Mouse (Mus musculus): ENCODE measurements around the gene Zfp292. TPM values are rescaled to one million over a fixed set of nuclear protein-coding genes. Genes with fewer than 3 reads are reported as not detected.

Zfp292 gene
- polyA plus RNA-seq, 1 experiment from 2014 or later, result 38.8 TPM

DNA sequence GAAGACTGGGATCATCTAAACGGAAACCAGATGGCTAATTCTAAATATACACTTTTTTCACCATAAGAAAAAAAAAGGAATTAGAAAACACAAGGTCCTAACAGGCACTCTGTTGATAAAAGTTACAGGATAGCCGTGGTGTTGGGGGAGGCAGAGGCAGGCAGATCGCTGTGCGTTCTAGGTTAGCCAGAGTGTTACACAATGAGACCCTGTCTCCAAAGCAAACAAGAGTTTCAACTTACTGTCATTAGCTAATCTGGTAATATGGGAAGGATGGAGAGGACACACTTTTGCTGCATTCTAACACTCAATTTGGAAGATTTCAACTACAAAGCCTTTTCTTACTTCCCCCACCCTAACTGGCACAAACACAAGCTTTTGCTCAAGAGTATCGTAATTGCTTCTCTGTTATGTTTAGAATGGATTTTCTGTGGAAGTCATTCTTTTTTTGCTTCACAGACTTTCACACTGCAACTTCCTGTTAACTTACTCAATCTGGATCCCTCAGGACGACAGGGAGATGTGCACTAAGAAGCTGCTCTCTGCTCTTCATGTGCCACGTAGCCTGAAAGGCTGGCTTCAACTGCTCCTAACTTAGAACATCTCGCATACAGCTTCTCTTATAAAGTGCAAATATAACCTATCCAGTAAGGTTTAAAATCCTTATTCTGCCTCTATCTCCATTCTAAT lies 85.3 kb downstream of the Zfp292 start:
- Histone ChIP-seq H3K27ac (ENCODE audit: low read depth, low read length) (no peak overlapping the region), H3K36me3 (ENCODE audit: control insufficient read depth, insufficient read depth, low read length) (no peaks in the 10 kb centered on the region; the same call in 1 of the 2 replicates), H3K27me3 (replicated peaks; ENCODE audit: control insufficient read depth, insufficient read depth, low read length) (no peaks in the 10 kb centered on the region), H3K9ac (ENCODE audit: low read length) (no peak overlapping the region), H3K4me1 (ENCODE audit: control insufficient read depth, insufficient read depth, low read length) (no peaks in the 10 kb centered on the region), H3K9me3 (replicated peaks; ENCODE audit: control insufficient read depth, low read length) (no peaks in the 10 kb centered on the region), H3K4me2 (ENCODE audit: low read length) (no peak overlapping the region), H3K4me3 (ENCODE audit: low read depth, low read length) (no peak overlapping the region)
- DNase-seq (ENCODE audit: low spot score), result no peak
- WGBS, result 86% methylated on average over 8 of the region's 8 CpGs
- ATAC-seq, result no peak

- Histone ChIP-seq H3K9me3 (replicated peaks; ENCODE audit: control insufficient read depth, low read length) (no peaks in the 10 kb centered on the region), H3K27ac (ENCODE audit: low read depth, low read length) (no peak overlapping the region), H3K27me3 (replicated peaks; ENCODE audit: control insufficient read depth, insufficient read depth, low read length) (no peaks in the 10 kb centered on the region), H3K4me2 (ENCODE audit: low read length) (no peak overlapping the region), H3K36me3 (ENCODE audit: control insufficient read depth, insufficient read depth, low read length) (no peaks in the 10 kb centered on the region), H3K4me3 (ENCODE audit: low read depth, low read length) (no peak overlapping the region), H3K4me1 (ENCODE audit: control insufficient read depth, insufficient read depth, low read length) (no peaks in the 10 kb centered on the region), H3K9ac (ENCODE audit: low read length) (no peak overlapping the region)
- WGBS, result 71% methylated on average over 5 of the region's 5 CpGs
- no peak; the same call in 1 of the 2 replicates for ATAC-seq
- DNase-seq (ENCODE audit: low spot score), result no peak
These were observed 86.5 kb downstream of the Zfp292 start for GRCm38 (mm10) chr4:34796294-34796693.

- WGBS, result 90% methylated on average over 3 of the region's 3 CpGs
- ATAC-seq, result no peak
These were observed 96.3 kb downstream of the Zfp292 start for GRCm38 (mm10) chr4:34786476-34786875.

GRCm38 (mm10) chr4:34785646-34786045 lies 97.1 kb downstream of the Zfp292 start:
- WGBS, result 82% methylated on average over 2 of the region's 2 CpGs

More at GRCm38 (mm10) chr4:34786476-34786875, 96.3 kb downstream of the Zfp292 start:
- H3K9me3 ChIP-seq (replicated peaks; ENCODE audit: control insufficient read depth, low read length), result no peaks in the 10 kb centered on the region
- no peak overlapping the region for H3K9ac ChIP-seq (ENCODE audit: low read length)
- no peak overlapping the region for H3K27ac ChIP-seq (ENCODE audit: low read depth, low read length)
- no peak overlapping the region for H3K4me2 ChIP-seq (ENCODE audit: low read length)
- no peaks in the 10 kb centered on the region for H3K27me3 ChIP-seq (replicated peaks; ENCODE audit: control insufficient read depth, insufficient read depth, low read length)
- DNase-seq (ENCODE audit: low spot score), result no peak
- no peaks in the 10 kb centered on the region for H3K36me3 ChIP-seq (ENCODE audit: control insufficient read depth, insufficient read depth, low read length)
- no peaks in the 10 kb centered on the region for H3K4me1 ChIP-seq (ENCODE audit: control insufficient read depth, insufficient read depth, low read length)
- no peak overlapping the region for H3K4me3 ChIP-seq (ENCODE audit: low read depth, low read length)

DNA sequence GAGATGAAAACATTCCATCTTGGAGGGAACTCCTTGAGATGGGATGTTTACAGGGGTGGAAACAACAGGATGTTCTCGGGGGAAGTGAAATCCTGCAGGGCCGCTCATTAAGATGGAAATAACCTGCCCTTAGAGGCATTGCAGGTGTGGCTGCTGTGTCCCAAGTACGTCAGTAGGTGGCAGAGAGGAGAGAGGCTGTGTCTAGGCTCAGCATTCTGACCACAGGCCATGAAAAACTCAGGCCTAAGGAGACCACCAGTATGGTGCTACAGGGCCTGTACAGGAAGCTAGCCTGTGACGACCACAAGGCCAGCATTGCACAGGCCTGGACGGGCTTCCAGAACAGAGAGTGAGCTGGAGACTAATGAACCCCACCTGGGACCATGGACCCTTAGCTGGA lies 97.9 kb downstream of the Zfp292 start:
- Histone ChIP-seq H3K4me3 (ENCODE audit: low read depth, low read length) (no peak overlapping the region), H3K27me3 (replicated peaks; ENCODE audit: control insufficient read depth, insufficient read depth, low read length) (no peaks in the 10 kb centered on the region), H3K9me3 (replicated peaks; ENCODE audit: control insufficient read depth, low read length) (no peaks in the 10 kb centered on the region), H3K9ac (ENCODE audit: low read length) (no peak overlapping the region), H3K27ac (ENCODE audit: low read depth, low read length) (no peak overlapping the region), H3K36me3 (ENCODE audit: control insufficient read depth, insufficient read depth, low read length) (no peaks in the 10 kb centered on the region), H3K4me1 (ENCODE audit: control insufficient read depth, insufficient read depth, low read length) (no peaks in the 10 kb centered on the region), H3K4me2 (ENCODE audit: low read length) (no peak overlapping the region)
- DNase-seq (ENCODE audit: low spot score) (no peak), ATAC-seq (no peak)
- 54% methylated on average over 5 of the region's 5 CpGs for WGBS

More at GRCm38 (mm10) chr4:34785646-34786045, 97.1 kb downstream of the Zfp292 start:
- H3K36me3 ChIP-seq (ENCODE audit: control insufficient read depth, insufficient read depth, low read length), result no peaks in the 10 kb centered on the region
- no peak overlapping the region for H3K4me2 ChIP-seq (ENCODE audit: low read length)
- no peaks in the 10 kb centered on the region for H3K9me3 ChIP-seq (replicated peaks; ENCODE audit: control insufficient read depth, low read length)
- no peak overlapping the region for H3K9ac ChIP-seq (ENCODE audit: low read length)
- H3K4me1 ChIP-seq (ENCODE audit: control insufficient read depth, insufficient read depth, low read length), result no peaks in the 10 kb centered on the region
- no peak for ATAC-seq
- no peak overlapping the region for H3K4me3 ChIP-seq (ENCODE audit: low read depth, low read length)
- DNase-seq (ENCODE audit: low spot score), result no peak
- no peaks in the 10 kb centered on the region for H3K27me3 ChIP-seq (replicated peaks; ENCODE audit: control insufficient read depth, insufficient read depth, low read length)
- H3K27ac ChIP-seq (ENCODE audit: low read depth, low read length), result no peak overlapping the region

DNA sequence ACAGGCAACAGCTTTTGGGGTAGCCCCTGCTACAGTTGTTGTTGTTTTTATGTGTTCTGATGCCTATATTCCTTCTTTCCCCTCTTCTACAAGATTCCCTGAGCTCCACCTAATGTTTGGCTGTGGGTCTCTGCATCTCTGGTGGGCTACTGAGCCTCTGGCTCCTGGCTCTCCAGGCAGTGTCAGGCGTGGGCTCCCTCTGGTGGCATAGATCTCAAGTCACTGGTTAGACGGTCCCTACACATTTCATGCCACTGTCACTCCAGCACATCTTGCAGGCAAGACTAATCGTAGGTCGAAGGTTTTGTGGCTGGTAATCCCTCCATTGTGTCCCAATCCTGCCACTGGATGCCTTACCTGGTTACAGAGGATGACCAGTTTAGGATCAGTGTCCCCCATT lies 100.0 kb downstream of the Zfp292 start:
- Histone ChIP-seq H3K9me3 (replicated peaks; ENCODE audit: control insufficient read depth, low read length) (no peaks in the 10 kb centered on the region), H3K4me3 (ENCODE audit: low read depth, low read length) (no peak overlapping the region), H3K4me1 (ENCODE audit: control insufficient read depth, insufficient read depth, low read length) (no peaks in the 10 kb centered on the region), H3K27ac (ENCODE audit: low read depth, low read length) (no peak overlapping the region), H3K4me2 (ENCODE audit: low read length) (no peak overlapping the region), H3K27me3 (replicated peaks; ENCODE audit: control insufficient read depth, insufficient read depth, low read length) (no peaks in the 10 kb centered on the region), H3K36me3 (ENCODE audit: control insufficient read depth, insufficient read depth, low read length) (no peaks in the 10 kb centered on the region), H3K9ac (ENCODE audit: low read length) (no peak overlapping the region)
- DNase-seq (ENCODE audit: low spot score), result peak; percentile 39
- 32% methylated on average over 4 of the region's 4 CpGs for WGBS
- ATAC-seq, result no peak

DNA sequence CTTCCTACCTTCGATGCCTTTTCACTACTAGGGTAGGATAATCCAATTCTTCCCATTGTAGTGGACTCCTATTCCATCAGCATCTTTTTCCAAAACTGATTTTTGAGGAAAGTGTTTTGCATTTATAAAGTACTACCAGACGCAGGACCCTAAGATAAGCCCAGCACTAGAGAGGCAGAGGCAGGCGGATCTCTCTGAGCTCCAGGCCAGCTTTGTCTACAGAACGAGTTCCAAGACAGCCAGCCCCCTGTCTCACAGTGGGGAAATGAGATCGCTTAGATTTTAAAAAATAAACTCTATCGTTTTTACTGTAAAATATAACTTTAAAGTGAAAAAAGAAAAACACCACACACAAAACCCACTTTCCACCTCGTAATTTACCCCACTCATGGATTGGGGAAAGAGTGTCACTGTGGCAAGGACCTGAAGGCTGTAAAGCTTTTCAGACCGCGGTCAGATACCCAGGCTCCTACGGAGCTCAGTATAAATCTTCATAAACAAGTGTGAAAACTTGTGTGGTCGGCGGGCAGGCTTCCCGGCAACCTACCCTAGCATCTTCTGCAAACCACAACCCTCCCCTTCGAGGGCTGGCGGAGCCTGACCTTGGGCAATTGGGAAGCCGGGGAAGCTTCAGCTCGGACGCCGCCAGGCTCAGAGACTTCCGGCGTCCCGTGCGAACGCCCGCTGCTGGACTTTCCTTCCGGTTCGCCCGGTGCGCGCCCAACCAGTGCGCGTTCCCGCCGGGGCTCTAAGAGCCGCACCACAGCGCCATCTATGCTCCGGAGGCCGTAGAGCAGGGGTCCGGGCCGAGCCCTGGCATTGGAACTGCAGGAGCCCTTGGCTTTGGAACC lies 104.9 kb downstream of the Zfp292 start, which contains the start of gene Smim8:
Gene Smim8, minus strand, starts transcription at position 747 of the 851 bp plus-strand sequence.
- WGBS, result 5% methylated on average over 40 of the region's 40 CpGs
- peak; percentile 96 for ATAC-seq
- peak; percentile 94 for DNase-seq (ENCODE audit: low spot score)

GRCm38 (mm10) chr4:34771652-34772371 lies 110.9 kb downstream of the Zfp292 start:
- no peak for ATAC-seq

More for the DNA sequence above, 104.9 kb downstream of the Zfp292 start, which contains the start of gene Smim8:
- no peaks in the 10 kb centered on the region for H3K9me3 ChIP-seq (replicated peaks; ENCODE audit: control insufficient read depth, low read length)
- no peaks in the 10 kb centered on the region for H3K27me3 ChIP-seq (replicated peaks; ENCODE audit: control insufficient read depth, insufficient read depth, low read length)
- peak within 1 kb of the TSS; percentile 58; the same call in 1 of the 2 replicates for H3K27ac ChIP-seq (ENCODE audit: low read depth, low read length)
- H3K9ac ChIP-seq (ENCODE audit: low read length), result peak within 1 kb of the TSS; percentile 70
- peak within 1 kb of the TSS; percentile 67 for H3K4me2 ChIP-seq (ENCODE audit: low read length)
- peaks cover 2% of the 10 kb centered on the region; the same call in 1 of the 2 replicates for H3K4me1 ChIP-seq (ENCODE audit: control insufficient read depth, insufficient read depth, low read length)
- no peaks in the 10 kb centered on the region for H3K36me3 ChIP-seq (ENCODE audit: control insufficient read depth, insufficient read depth, low read length)
- peak within 1 kb of the TSS; percentile 64 for H3K4me3 ChIP-seq (ENCODE audit: low read depth, low read length)

More at GRCm38 (mm10) chr4:34771652-34772371, 110.9 kb downstream of the Zfp292 start:
- 0 out of 2 replicates have a peak overlapping the region, but pooled peaks have one; percentile 3 for H3K9ac ChIP-seq (ENCODE audit: low read length)
- peak; percentile 21 for DNase-seq (ENCODE audit: low spot score)
- H3K36me3 ChIP-seq (ENCODE audit: control insufficient read depth, insufficient read depth, low read length), result peaks cover 9% of the 10 kb centered on the region; the same call in 1 of the 2 replicates
- H3K27ac ChIP-seq (ENCODE audit: low read depth, low read length), result no peak overlapping the region
- H3K9me3 ChIP-seq (replicated peaks; ENCODE audit: control insufficient read depth, low read length), result no peaks in the 10 kb centered on the region
- H3K4me3 ChIP-seq (ENCODE audit: low read depth, low read length), result no peak overlapping the region
- WGBS, result 10% methylated on average over 8 of the region's 8 CpGs
- no peaks in the 10 kb centered on the region for H3K4me1 ChIP-seq (ENCODE audit: control insufficient read depth, insufficient read depth, low read length)
- H3K27me3 ChIP-seq (replicated peaks; ENCODE audit: control insufficient read depth, insufficient read depth, low read length), result no peaks in the 10 kb centered on the region
- no peak overlapping the region for H3K4me2 ChIP-seq (ENCODE audit: low read length)
